Comparison of ENCODE assay signal across 7 mouse cellular contexts in the genomic region with DNA sequence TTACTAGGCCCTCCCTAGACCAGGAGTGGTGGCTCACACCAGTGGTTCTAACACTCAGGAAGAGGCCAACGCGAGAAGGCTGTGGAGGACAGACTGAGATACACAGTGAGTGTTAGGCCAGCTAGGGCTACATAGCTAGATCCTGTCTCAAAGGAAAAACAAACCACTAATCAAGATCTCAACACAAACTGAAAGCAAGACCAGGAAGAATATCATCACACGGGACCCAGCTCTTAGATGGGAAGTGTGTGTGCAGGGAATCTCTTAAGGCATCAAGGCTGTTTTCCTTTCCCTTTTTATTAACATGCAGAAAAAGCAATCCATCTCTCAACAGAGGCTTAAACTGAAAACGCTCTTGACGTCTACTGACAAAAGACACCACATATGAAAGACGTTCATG. TPM values are rescaled to one million over a fixed set of nuclear protein-coding genes. Genes with fewer than 3 reads are reported as not detected.
DNase-seq lines count a peak whose midpoint lies in the region; ATAC-seq lines count a peak whose summit lies in the region.

No protein-coding gene starts in this region.

- WGBS in lung, embryonic 15.5 days = 38% methylated on average over 6 of the region's 6 CpGs
- 70% methylated on average over 6 of the region's 6 CpGs for WGBS in forebrain, embryonic 12.5 days
- 63% methylated on average over 6 of the region's 6 CpGs for WGBS in limb, embryonic 15.5 days
- 29% methylated on average over 6 of the region's 6 CpGs for WGBS in stomach, embryonic 15.5 days

- 0 out of 2 replicates have a peak overlapping the region, but pooled peaks have one; percentile 7 for H3K27ac ChIP-seq in lung, embryonic 15.5 days
- no peak overlapping the region for H3K27ac ChIP-seq in forebrain, embryonic 12.5 days
- H3K27ac ChIP-seq in limb, embryonic 15.5 days = no peak overlapping the region
- H3K27ac ChIP-seq in stomach, embryonic 15.5 days = no peak overlapping the region

- H3K36me3 ChIP-seq in lung, embryonic 15.5 days = peaks cover 6% of the 10 kb centered on the region
- H3K36me3 ChIP-seq in forebrain, embryonic 12.5 days (replicated peaks) = peaks cover 14% of the 10 kb centered on the region; the same call in 1 of the 2 replicates
- peaks cover 9% of the 10 kb centered on the region; the same call in 1 of the 2 replicates for H3K36me3 ChIP-seq in limb, embryonic 15.5 days
- peaks cover 5% of the 10 kb centered on the region; the same call in 1 of the 2 replicates for H3K36me3 ChIP-seq in stomach, embryonic 15.5 days

- H3K9ac ChIP-seq in lung, embryonic 15.5 days = peak overlapping the region; percentile 23
- peak overlapping the region; percentile 47 for H3K9ac ChIP-seq in forebrain, embryonic 12.5 days
- H3K9ac ChIP-seq in limb, embryonic 15.5 days = no peak overlapping the region
- no peak overlapping the region for H3K9ac ChIP-seq in stomach, embryonic 15.5 days

- H3K9me3 ChIP-seq in lung, embryonic 15.5 days = no peaks in the 10 kb centered on the region
- H3K9me3 ChIP-seq in forebrain, embryonic 12.5 days = no peaks in the 10 kb centered on the region
- no peaks in the 10 kb centered on the region for H3K9me3 ChIP-seq in limb, embryonic 15.5 days
- H3K9me3 ChIP-seq in stomach, embryonic 15.5 days = no peaks in the 10 kb centered on the region

- H3K27me3 ChIP-seq in lung, embryonic 15.5 days = no peaks in the 10 kb centered on the region
- H3K27me3 ChIP-seq in forebrain, embryonic 12.5 days = no peaks in the 10 kb centered on the region
- no peaks in the 10 kb centered on the region for H3K27me3 ChIP-seq in limb, embryonic 15.5 days
- H3K27me3 ChIP-seq in stomach, embryonic 15.5 days (replicated peaks) = no peaks in the 10 kb centered on the region

- intact Hi-C loops in left cerebral cortex, postnatal 36 days (cut with DNase I) = loop anchor here (5.0 kb wide), 1 partner anchor 65 kb away; a partner anchor contains a TSS

- peak overlapping the region; percentile 55 for H3K4me2 ChIP-seq in lung, embryonic 15.5 days
- H3K4me2 ChIP-seq in forebrain, embryonic 12.5 days = peak overlapping the region; percentile 73
- H3K4me2 ChIP-seq in limb, embryonic 15.5 days = 0 out of 2 replicates have a peak overlapping the region, but pooled peaks have one; percentile 68
- H3K4me2 ChIP-seq in stomach, embryonic 15.5 days = peak overlapping the region; percentile 70

- H3K4me3 ChIP-seq in lung, embryonic 15.5 days = peak overlapping the region; percentile 82
- 0 out of 2 replicates have a peak overlapping the region, but pooled peaks have one; percentile 5 for H3K4me3 ChIP-seq in forebrain, embryonic 12.5 days (replicated peaks)
- no peak overlapping the region for H3K4me3 ChIP-seq in limb, embryonic 15.5 days
- H3K4me3 ChIP-seq in stomach, embryonic 15.5 days (replicated peaks) = no peak overlapping the region

- H3K4me1 ChIP-seq in lung, embryonic 15.5 days = peaks cover 23% of the 10 kb centered on the region
- peaks cover 25% of the 10 kb centered on the region for H3K4me1 ChIP-seq in forebrain, embryonic 12.5 days
- peaks cover 16% of the 10 kb centered on the region for H3K4me1 ChIP-seq in limb, embryonic 15.5 days
- 0 out of 2 replicates have a peak, but pooled peaks cover 7% of the 10 kb centered on the region for H3K4me1 ChIP-seq in stomach, embryonic 15.5 days

- ATAC-seq in lung, embryonic 15.5 days (ENCODE audit: borderline replicate concordance, extremely low read depth, low FRiP score, low TSS enrichment) = no peak
- no peak for ATAC-seq in forebrain, embryonic 12.5 days (ENCODE audit: low FRiP score)
- no peak for ATAC-seq in limb, embryonic 15.5 days (ENCODE audit: insufficient number of reproducible peaks, low FRiP score, low TSS enrichment, low read depth)
- no peak for ATAC-seq in stomach, embryonic 15.5 days (ENCODE audit: insufficient read depth, low FRiP score, low read depth)

- no peak for DNase-seq in lung, postnatal 10 days
- no peak for DNase-seq in right cerebral cortex, adult 18-20 months
- no peak for DNase-seq in left cerebral cortex, postnatal 36 days (ENCODE audit: low spot score in 2 of 2)

RNA-seq across cellular contexts. Expression of a gene that starts 2.0 kb away (rescaled TPM):
- polyA plus RNA-seq in lung, embryonic 15.5 days (2015; fragmentation: Nextera tagmentation; extraction: Ambion mirVana) = 13.2 and 17.5 TPM in 2 replicates
- 14.2 and 18.5 TPM in 2 replicates for polyA plus RNA-seq in forebrain, embryonic 12.5 days (2016; fragmentation: Nextera tagmentation; extraction: Ambion mirVana)
- 12.7 and 16.7 TPM in 2 replicates for polyA plus RNA-seq in limb, embryonic 15.5 days (2015; fragmentation: Nextera tagmentation; extraction: Ambion mirVana)
- polyA plus RNA-seq in stomach, embryonic 15.5 days (2015; fragmentation: Nextera tagmentation; extraction: Ambion mirVana) = 14.9 and 18.7 TPM in 2 replicates
- 10 to 100 TPM; 34.9 to 42.1 TPM for total RNA-seq in left cerebral cortex, postnatal 36 days (2021)

RNA-seq across cellular contexts. Expression of a gene that starts 11.5 kb away (rescaled TPM):
- 23.8 and 27.2 TPM in 2 replicates for polyA plus RNA-seq in lung, embryonic 15.5 days (2015; fragmentation: Nextera tagmentation; extraction: Ambion mirVana)
- 39.6 and 40.2 TPM in 2 replicates for polyA plus RNA-seq in forebrain, embryonic 12.5 days (2016; fragmentation: Nextera tagmentation; extraction: Ambion mirVana)
- 18.7 and 19.7 TPM in 2 replicates for polyA plus RNA-seq in limb, embryonic 15.5 days (2015; fragmentation: Nextera tagmentation; extraction: Ambion mirVana)
- 15.9 and 21.3 TPM in 2 replicates for polyA plus RNA-seq in stomach, embryonic 15.5 days (2015; fragmentation: Nextera tagmentation; extraction: Ambion mirVana)
- total RNA-seq in left cerebral cortex, postnatal 36 days (2021) = 10 to 100 TPM; 66.4 to 69.0 TPM

RNA-seq across cellular contexts. Expression of a gene that starts 25.1 kb away (rescaled TPM):
- not detected in 2 replicates for polyA plus RNA-seq in lung, embryonic 15.5 days (2015; fragmentation: Nextera tagmentation; extraction: Ambion mirVana)
- polyA plus RNA-seq in forebrain, embryonic 12.5 days (2016; fragmentation: Nextera tagmentation; extraction: Ambion mirVana) = not detected in 2 replicates
- polyA plus RNA-seq in limb, embryonic 15.5 days (2015; fragmentation: Nextera tagmentation; extraction: Ambion mirVana) = not detected in 2 replicates
- polyA plus RNA-seq in stomach, embryonic 15.5 days (2015; fragmentation: Nextera tagmentation; extraction: Ambion mirVana) = not detected in 2 replicates
- not detected for total RNA-seq in left cerebral cortex, postnatal 36 days (2021)

Comparison
In these comparisons a context has a peak if more than half of its experiments do, and no peak if none do; other contexts are left out.
1. H3K4me3 ChIP-seq: peak in lung, embryonic 15.5 days (single experiment) and forebrain, embryonic 12.5 days (single experiment); none in limb, embryonic 15.5 days (single experiment) and stomach, embryonic 15.5 days (single experiment).
2. H3K9ac ChIP-seq: peak in lung, embryonic 15.5 days (single experiment) and forebrain, embryonic 12.5 days (single experiment); none in limb, embryonic 15.5 days (single experiment) and stomach, embryonic 15.5 days (single experiment).
3. Peak in every context shown above with its lines, with median percentiles within 50 percentile points of each other: H3K4me2 ChIP-seq.